Mouse (Mus musculus) layer of hippocampus, adult 11-12 months (tissue): ENCODE results near the gene Rabl6.

Experiments used
- DNase-seq: peaks from one replicate; pipeline ENCODE4 v3.0.0; 2022; ENCODE audit warnings: low spot score

The Rabl6 gene

DNA sequence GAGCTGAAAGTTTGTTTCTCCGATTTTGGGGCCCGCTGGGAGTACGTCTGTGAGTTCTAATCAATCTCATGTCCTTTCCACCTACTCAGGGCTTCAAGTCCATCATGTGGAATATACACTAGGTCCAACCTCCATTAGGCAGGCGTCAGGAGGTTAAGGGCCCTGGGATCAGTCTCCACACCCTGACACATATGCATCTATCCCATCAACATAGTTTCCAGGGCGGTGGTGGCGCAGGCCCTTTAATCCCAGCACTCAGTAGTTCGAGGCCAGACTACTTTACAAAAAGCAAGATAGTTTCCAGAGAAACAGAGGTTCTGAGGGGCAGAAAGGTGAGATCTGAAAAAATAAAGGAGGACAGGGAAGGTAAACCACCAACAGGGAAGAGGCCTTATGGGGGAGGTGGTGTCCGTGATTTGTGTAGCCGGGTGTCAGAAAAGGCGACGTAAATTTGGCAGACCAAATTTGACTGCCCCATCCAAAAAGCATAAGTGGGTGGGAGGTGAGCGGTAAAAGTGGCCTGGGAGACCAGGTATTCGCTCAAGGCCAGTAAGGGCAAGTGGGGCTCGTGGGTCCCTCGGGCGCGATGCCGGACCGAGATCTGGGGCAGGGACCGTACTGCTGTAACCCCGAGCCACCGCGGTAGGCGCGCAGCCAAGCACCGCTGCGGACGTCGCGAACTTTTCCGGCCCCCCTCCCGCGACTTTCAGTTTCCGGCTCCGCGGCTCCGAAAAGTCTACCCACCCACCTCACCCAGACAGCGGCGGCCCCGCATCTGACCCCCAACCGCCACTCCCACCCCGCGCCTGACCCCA is 62.1 kb downstream of the Rabl6 start:
- DNase-seq: no peak

DNA sequence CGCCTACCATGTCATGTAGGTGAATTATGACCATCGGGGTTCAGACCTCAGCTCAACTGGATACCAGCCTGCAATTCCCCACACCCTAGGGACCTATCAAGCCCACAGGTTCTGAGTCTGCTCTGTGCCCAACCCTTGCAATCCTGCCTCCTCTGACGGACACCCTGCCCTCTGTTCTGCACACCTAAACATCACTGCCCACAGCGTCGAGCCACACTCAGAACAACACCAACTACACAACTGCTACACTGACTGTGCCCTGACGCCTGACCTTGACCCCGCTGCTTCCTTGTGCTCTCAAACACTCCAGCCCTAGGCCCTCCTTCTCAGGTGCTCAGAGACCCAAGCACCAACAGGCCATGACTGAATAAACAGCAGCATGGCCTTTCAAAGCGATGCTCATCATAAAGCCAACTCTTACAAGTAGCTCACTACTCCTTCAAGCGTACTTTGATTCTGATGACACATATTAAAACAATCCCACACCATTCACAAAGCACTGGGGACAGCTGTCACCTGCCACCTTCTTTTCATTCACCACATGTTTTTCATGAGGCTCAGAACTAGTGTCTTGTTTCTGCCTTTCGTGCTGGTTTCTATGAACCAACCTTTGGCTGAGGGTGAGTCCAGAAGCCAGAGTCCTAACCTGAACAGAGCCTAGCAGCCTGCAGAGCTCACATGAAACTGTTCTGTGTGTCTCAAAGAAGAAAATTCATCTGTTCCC is 66.5 kb downstream of the Rabl6 start:
- DNase-seq: no peak

DNA sequence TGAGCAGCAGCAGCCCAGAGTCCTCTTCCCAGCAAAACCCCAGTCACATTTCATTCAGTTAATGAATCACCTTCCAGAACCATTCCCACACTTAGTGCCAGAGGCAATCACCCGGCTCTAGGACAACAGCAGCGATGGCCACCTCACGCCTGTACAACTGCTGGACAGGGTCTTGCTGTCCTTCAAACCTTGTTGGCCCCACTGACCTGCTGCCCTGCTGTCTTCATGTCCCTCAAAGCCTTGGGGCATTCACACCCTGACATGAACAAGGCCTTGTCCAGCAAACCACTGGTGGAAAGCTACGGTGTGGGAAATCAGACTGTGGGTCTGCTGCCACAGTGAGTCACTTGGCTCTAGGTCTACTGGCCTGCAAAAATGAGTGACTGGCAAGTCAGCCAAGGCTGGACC is 67.8 kb downstream of the Rabl6 start:
- no peak for DNase-seq

DNA sequence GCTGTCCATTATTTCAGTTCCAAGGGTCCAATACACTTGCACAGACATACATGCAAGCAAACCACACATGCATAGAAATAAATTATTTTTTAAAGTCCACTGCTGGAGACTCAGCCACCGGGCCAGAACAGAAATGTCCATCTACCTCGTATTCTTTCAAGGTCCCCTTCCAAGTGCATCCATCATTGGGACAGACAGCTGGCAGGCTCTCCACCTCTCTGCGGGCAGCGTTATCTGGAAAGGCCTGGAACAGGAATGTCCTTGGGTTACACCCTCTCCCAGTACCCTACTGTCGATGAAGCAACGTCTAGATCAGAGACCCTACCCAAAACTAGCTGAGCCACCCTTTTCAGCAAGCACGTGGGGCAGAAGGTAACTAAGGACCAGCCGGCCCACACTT is 71.8 kb downstream of the Rabl6 start:
- DNase-seq: no peak

DNA sequence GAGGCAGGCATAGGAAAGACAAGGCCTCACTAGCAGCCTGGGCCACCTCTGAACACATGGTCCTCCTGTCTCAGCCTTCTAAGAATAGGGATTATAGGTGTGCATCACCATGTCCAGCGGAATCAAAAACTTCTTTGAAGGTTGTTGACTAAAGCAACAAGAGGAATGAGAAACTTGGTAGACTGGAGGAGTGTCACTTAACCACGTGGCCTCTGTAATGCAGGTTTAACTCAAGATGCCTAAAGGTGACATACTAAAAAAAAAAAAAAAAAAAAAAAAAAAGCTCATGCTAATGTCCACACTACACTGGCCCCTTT is 73.5 kb downstream of the Rabl6 start:
- no peak for DNase-seq

DNA sequence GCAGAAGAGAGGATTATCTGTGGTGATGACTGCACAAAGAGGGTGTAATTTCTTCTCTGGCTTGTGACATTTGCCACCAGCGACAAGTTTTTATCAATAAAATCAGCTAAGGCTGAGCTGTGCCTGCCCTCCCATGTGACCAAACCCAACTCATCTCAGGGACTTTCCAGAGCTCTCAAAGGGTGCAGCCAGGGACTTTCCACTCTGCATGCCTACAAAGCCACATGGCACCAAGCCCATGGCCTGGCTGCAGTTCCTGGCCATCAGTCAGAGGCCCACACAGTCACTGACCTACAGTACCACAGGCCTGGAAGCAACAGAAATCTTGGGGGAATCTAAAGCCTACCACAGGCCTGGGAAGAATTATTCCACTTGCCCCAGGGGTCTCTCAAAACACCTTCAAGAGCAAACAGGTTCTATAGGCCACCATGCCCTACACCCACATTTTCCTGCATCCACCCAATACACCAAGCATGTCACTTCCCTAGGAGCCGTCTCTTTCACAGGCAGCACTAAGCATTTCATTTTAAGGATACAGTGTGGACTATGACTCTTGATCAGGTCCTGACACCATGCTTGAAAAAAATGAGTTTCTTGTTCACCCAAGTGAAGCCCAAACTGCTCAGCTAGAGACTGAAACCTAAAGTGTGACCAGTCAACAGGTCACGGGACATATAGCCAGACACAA is 74.0 kb downstream of the Rabl6 start:
- peak; percentile 65 for DNase-seq

DNA sequence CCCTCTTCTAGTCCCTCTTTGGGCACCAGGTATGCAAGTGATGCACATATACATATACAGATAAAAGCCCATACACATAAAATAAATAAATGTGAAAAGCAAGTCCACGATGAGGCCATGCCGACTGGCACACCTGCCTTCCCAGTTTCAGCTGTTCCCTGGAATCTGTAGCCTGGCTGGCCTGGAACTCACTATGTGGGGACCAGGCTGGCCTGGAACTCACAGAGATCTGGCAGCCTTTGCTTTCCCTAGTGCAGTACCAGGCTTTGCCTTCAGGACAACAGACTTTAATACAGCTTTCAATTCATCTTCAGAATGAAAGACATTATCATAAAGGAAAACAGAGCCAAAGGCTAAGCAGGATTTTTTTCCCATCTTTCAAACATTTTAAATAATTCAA is 74.6 kb downstream of the Rabl6 start:
- DNase-seq: no peak
